ENCODE assay signal across 17 mouse cellular contexts in genomic region chr1:153282342-153282975, GRCm38 (mm10). TPM values are rescaled to one million over a fixed set of nuclear protein-coding genes. Genes with fewer than 3 reads are reported as not detected.
DNase-seq lines count a peak whose midpoint lies in the region; ATAC-seq and TF ChIP-seq lines count a peak whose summit lies in the region.
"Had no signal": no experiment of that assay in that cellular context is flagged by ENCODE, and none has a peak within 500 bp of the region (broad histone marks: within the 10 kb centered on the region; RNA-seq: fewer than 3 reads in every experiment).

No protein-coding gene starts in this region.

- peaks cover 0 to 22% of the 10 kb centered on the region in 2 experiments; a peak in 2 of 4 replicates for H3K36me3 ChIP-seq in MEL (ENCODE audit: control insufficient read depth in 1 of 2, insufficient read depth in 2 of 2, low read length in 2 of 2)
- H3K36me3 ChIP-seq in heart, embryonic 16.5 days (ENCODE audit: control insufficient read depth, insufficient read depth) = no peaks in the 10 kb centered on the region
- H3K36me3 ChIP-seq: midbrain, embryonic 10.5 days; neural tube, embryonic 13.5 days had no signal

- DNase-seq in gastrocnemius, adult 2 months = peak; percentile 18
- no peak for DNase-seq in gastrocnemius, adult 18-20 months (ENCODE audit: low spot score)
- DNase-seq in layer of hippocampus, adult 18-20 months (ENCODE audit: low spot score in 2 of 2) = peak; percentile 32 to 70
- no peak for DNase-seq in layer of hippocampus, postnatal 25 days (ENCODE audit: extremely low spot score in 1 of 2, low spot score in 1 of 2)
- no peak for DNase-seq in MEL (ENCODE audit: low read depth, low spot score)
- DNase-seq in embryo, embryonic 11 days = no peak
- no peak for DNase-seq in urinary bladder, postnatal 25 days (ENCODE audit: low spot score)
- DNase-seq: adrenal gland, postnatal 36 days; cerebellum, adult 9-11 months; gastrocnemius, postnatal 36 days; lung, adult 18-20 months; lung, postnatal 4 days; spleen, adult 18-20 months; thymus, adult 2 months had no signal

- H3K79me2 ChIP-seq in MEL (ENCODE audit: control insufficient read depth, insufficient read depth, low read length, poor library complexity) = peaks cover 2% of the 10 kb centered on the region; the same call in 1 of the 2 replicates

- H3K9ac ChIP-seq in MEL (ENCODE audit: control insufficient read depth, low read depth, low read length, poor library complexity, severe bottlenecking) = no peak overlapping the region
- H3K9ac ChIP-seq in heart, embryonic 16.5 days (ENCODE audit: low read length) = no peak overlapping the region
- H3K9ac ChIP-seq: neural tube, embryonic 13.5 days had no signal

- H3K4me3 ChIP-seq in gastrocnemius, adult 2 months = peak overlapping the region; percentile 59
- no peak overlapping the region for H3K4me3 ChIP-seq in MEL (ENCODE audit: control insufficient read depth in 1 of 2, insufficient read depth in 1 of 2, low read depth in 2 of 2, low read length in 2 of 2)
- H3K4me3 ChIP-seq in heart, embryonic 16.5 days (ENCODE audit: low read length) = no peak overlapping the region
- H3K4me3 ChIP-seq: midbrain, embryonic 10.5 days; neural tube, embryonic 13.5 days had no signal

- ATAC-seq in heart, embryonic 16.5 days (replicated peaks; ENCODE audit: extremely low read depth, insufficient read depth, low FRiP score) = no peak

- no peaks in the 10 kb centered on the region for H3K9me3 ChIP-seq in MEL (replicated peaks; ENCODE audit: insufficient read depth, low read length)
- H3K9me3 ChIP-seq in heart, embryonic 16.5 days (replicated peaks; ENCODE audit: control insufficient read depth, low read length) = no peaks in the 10 kb centered on the region
- H3K9me3 ChIP-seq: midbrain, embryonic 10.5 days; neural tube, embryonic 13.5 days had no signal

- no peak for TF ChIP-seq POLR2A in MEL (IDR thresholded peaks at IDR 0.05; ENCODE audit: control insufficient read depth in 1 of 2, insufficient read depth in 1 of 2, low read depth in 1 of 2, low read length in 2 of 2, poor library complexity in 1 of 2)

- H3K4me2 ChIP-seq in heart, embryonic 16.5 days (ENCODE audit: low read depth, low read length) = no peak overlapping the region
- H3K4me2 ChIP-seq: neural tube, embryonic 13.5 days had no signal

- no peak for TF ChIP-seq CTCF in gastrocnemius, adult 2 months (IDR thresholded peaks at IDR 0.05)
- no peak for TF ChIP-seq CTCF in MEL (IDR thresholded peaks at IDR 0.05 in 2 of 3, conservative IDR thresholded peaks at IDR 0.05 in 1 of 3; ENCODE audit: control insufficient read depth in 1 of 3, insufficient read depth in 1 of 3, low read depth in 2 of 3, low read length in 3 of 3, poor library complexity in 1 of 3, severe bottlenecking in 1 of 3)

- H3K27ac ChIP-seq in gastrocnemius, adult 2 months = peak overlapping the region; percentile 87
- no peak overlapping the region for H3K27ac ChIP-seq in MEL (ENCODE audit: control insufficient read depth, low read depth, low read length)
- peak overlapping the region; percentile 32; the same call in 1 of the 2 replicates for H3K27ac ChIP-seq in heart, embryonic 16.5 days (ENCODE audit: low read length)
- H3K27ac ChIP-seq: midbrain, embryonic 10.5 days; neural tube, embryonic 13.5 days had no signal

- TF ChIP-seq RAD21 in MEL (IDR thresholded peaks at IDR 0.05; ENCODE audit: low read depth, low read length) = no peak

- intact Hi-C loops in gastrocnemius, adult 2 months (cut with DNase I) = no loop called here

- peaks cover 13 to 17% of the 10 kb centered on the region in 2 experiments for H3K4me1 ChIP-seq in MEL (ENCODE audit: control insufficient read depth in 1 of 2, insufficient read depth in 2 of 2, low read length in 2 of 2)
- peaks cover 61% of the 10 kb centered on the region for H3K4me1 ChIP-seq in heart, embryonic 16.5 days (ENCODE audit: control insufficient read depth, insufficient read depth, low read length)

- TF ChIP-seq EP300 in MEL (IDR thresholded peaks at IDR 0.05; ENCODE audit: low read depth in 1 of 2, low read length in 2 of 2) = peak in 1 of 2 experiments; percentile 27; a peak in 1 of 4 replicates

- no peaks in the 10 kb centered on the region for H3K27me3 ChIP-seq in MEL (ENCODE audit: control insufficient read depth in 1 of 2, insufficient read depth in 2 of 2, low read length in 2 of 2)
- H3K27me3 ChIP-seq in heart, embryonic 16.5 days (ENCODE audit: control insufficient read depth, insufficient read depth, low read length) = no peaks in the 10 kb centered on the region
- H3K27me3 ChIP-seq: neural tube, embryonic 13.5 days had no signal

- 49% methylated on average over 5 of the region's 5 CpGs for WGBS in heart, embryonic 16.5 days

TF ChIP-seq in MEL, 35 proteins besides CTCF, POLR2A, EP300 and RAD21:
- no peak for TF ChIP-seq GABPA (IDR thresholded peaks at IDR 0.05; ENCODE audit: low read depth, low read length)
- peak; percentile 16; the same call in 1 of the 2 replicates for TF ChIP-seq TCF12 (IDR thresholded peaks at IDR 0.05; ENCODE audit: low read depth, low read length)
- TF ChIP-seq ZNF384 (IDR thresholded peaks at IDR 0.05; ENCODE audit: low read depth, low read length) = peak; percentile 66

RNA-seq across cellular contexts. Expression of gene Lamc1, which starts 50.1 kb away (rescaled TPM):
- 10 to 100 TPM; 67.7 to 71.6 TPM for total RNA-seq in gastrocnemius, adult 2 months (2021)
- 10 to 100 TPM; 44.8 to 52.1 TPM for total RNA-seq in gastrocnemius, adult 18-20 months (2021)
- total RNA-seq in layer of hippocampus, adult 18-20 months (2021) = 10 to 100 TPM; 21.9 to 27.8 TPM
- 10 to 100 TPM; 30.8 to 31.8 TPM for total RNA-seq in layer of hippocampus, postnatal 25 days (2021)
- total RNA-seq in MEL (2012; rRNA removed) = 13.1 and 15.2 TPM in 2 replicates
- polyA plus RNA-seq in MEL (2012; ENCODE audit: insufficient read depth in 1 of 2, insufficient read length in 2 of 2, low read depth in 1 of 2, low replicate concordance in 2 of 2, missing spikeins in 1 of 2) = 100 to 1,000 TPM in 1 of 2 experiments, 10 to 100 TPM in 1; 32.4 to 174 TPM
- 73.8 and 85.3 TPM in 2 replicates for polyA plus RNA-seq in heart, embryonic 16.5 days (2015; fragmentation: Nextera tagmentation; extraction: Ambion mirVana)

Comparison
In these comparisons a context has a peak if more than half of its experiments do, and no peak if none do; other contexts are left out.
1. DNase-seq: peak in gastrocnemius, adult 2 months (single experiment) and layer of hippocampus, adult 18-20 months (2 of 2); none in gastrocnemius, adult 18-20 months (single experiment), layer of hippocampus, postnatal 25 days (0 of 2), MEL (single experiment), embryo, embryonic 11 days (single experiment) and urinary bladder, postnatal 25 days (single experiment).